Mouse (Mus musculus): ENCODE data around the gene Pde10a. TPM values are rescaled to one million over a fixed set of nuclear protein-coding genes. Genes with fewer than 3 reads are reported as not detected.

The Pde10a gene
- polyA plus RNA-seq, 1 experiment from 2014 or later: 3.5 TPM

GRCm38 (mm10) chr17:8504381-8504780 lies 20.8 kb upstream of the Pde10a start:
- Histone ChIP-seq H3K9me3 (no peaks in the 10 kb centered on the region), H3K4me3 (no peak overlapping the region), H3K27ac (no peak overlapping the region), H3K36me3 (no peaks in the 10 kb centered on the region), H3K4me1 (peaks cover 28% of the 10 kb centered on the region), H3K27me3 (ENCODE audit: insufficient read depth, poor library complexity, severe bottlenecking) (peaks cover 9% of the 10 kb centered on the region; the same call in 1 of the 2 replicates)
- DNase-seq (ENCODE audit: low spot score): no peak
- 77% methylated on average over 3 of the region's 3 CpGs for WGBS

DNA sequence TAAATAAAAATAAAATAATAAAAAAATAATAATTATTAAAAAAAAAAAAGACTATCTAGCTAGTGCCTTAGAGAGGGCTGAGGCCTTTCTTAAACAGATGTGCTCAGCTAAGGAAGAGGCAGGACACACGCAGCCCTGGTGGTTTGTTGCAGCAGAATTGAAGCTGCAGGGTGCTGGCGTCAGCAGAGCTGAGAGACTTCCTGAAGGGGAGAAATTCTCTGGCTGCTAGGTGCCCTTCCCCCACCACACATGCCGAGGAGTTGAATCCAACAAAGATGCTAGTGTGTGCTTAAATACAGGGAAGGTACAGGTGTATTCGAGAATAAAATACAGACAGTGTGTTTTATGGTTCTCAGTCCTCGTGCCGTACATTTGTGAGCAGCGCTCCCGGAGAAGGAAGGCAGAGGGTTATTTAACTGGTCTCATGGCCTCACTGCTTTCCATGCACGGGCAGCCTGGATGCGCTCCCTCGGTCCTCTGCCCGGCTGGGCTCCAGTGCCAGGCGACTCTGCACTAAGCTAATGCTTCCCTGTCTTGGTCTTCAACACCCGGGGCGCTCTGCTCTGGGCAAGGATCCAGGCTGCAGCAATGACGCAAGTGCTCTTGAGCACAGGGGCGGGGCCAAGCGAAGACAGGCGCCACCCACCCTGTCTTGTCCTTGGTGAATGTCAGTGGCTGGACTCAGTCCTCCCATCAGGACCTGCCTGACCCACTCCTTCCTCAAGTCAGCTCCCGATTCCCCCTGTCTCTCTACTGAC lies 19.3 kb upstream of the Pde10a start:
- H3K4me1 ChIP-seq: peaks cover 28% of the 10 kb centered on the region
- H3K9me3 ChIP-seq: no peaks in the 10 kb centered on the region
- H3K27ac ChIP-seq: peak overlapping the region; percentile 80; the same call in 1 of the 2 replicates
- DNase-seq (ENCODE audit: low spot score): peak; percentile 92
- H3K36me3 ChIP-seq: no peaks in the 10 kb centered on the region
- WGBS: 1% methylated on average over 20 of the region's 20 CpGs
- peaks cover 9% of the 10 kb centered on the region; the same call in 1 of the 2 replicates for H3K27me3 ChIP-seq (ENCODE audit: insufficient read depth, poor library complexity, severe bottlenecking)
- peak overlapping the region; percentile 55 for H3K4me3 ChIP-seq

- 61% methylated on average over 6 of the region's 6 CpGs for WGBS
- Histone ChIP-seq H3K27me3 (ENCODE audit: insufficient read depth, poor library complexity, severe bottlenecking) (0 out of 2 replicates have a peak, but pooled peaks cover 4% of the 10 kb centered on the region), H3K4me3 (no peak overlapping the region), H3K27ac (no peak overlapping the region), H3K4me1 (peaks cover 28% of the 10 kb centered on the region), H3K36me3 (no peaks in the 10 kb centered on the region), H3K9me3 (no peaks in the 10 kb centered on the region)
- no peak for DNase-seq (ENCODE audit: low spot score)
Observed at GRCm38 (mm10) chr17:8506726-8507125, 18.4 kb upstream of the Pde10a start.

DNA sequence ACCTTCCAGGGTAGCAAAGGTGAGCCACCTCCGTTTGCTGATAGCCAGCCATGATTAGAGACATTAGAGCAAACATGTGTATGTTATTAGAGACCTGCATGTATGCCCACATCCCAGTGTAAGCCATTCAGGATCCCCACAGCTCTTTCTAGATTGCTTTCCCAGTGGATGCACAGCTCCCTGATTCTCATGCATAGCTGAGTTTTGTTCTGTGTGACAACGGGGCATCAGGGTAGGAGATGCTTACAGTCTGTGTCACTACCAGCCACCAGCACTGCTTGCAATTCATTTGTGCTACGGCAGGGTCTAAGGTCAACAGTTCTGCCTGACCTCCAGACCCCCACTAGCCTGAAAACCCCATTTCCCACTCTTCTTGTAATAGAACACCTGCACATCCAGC lies 17.5 kb upstream of the Pde10a start:
- H3K27ac ChIP-seq: peak overlapping the region; percentile 89; the same call in 1 of the 2 replicates
- WGBS: 14% methylated on average over 3 of the region's 3 CpGs
- no peak for DNase-seq (ENCODE audit: low spot score)
- no peaks in the 10 kb centered on the region for H3K36me3 ChIP-seq
- H3K4me3 ChIP-seq: peak overlapping the region; percentile 50
- H3K27me3 ChIP-seq (ENCODE audit: insufficient read depth, poor library complexity, severe bottlenecking): 0 out of 2 replicates have a peak, but pooled peaks cover 4% of the 10 kb centered on the region
- no peaks in the 10 kb centered on the region for H3K9me3 ChIP-seq
- H3K4me1 ChIP-seq: peaks cover 28% of the 10 kb centered on the region

DNA sequence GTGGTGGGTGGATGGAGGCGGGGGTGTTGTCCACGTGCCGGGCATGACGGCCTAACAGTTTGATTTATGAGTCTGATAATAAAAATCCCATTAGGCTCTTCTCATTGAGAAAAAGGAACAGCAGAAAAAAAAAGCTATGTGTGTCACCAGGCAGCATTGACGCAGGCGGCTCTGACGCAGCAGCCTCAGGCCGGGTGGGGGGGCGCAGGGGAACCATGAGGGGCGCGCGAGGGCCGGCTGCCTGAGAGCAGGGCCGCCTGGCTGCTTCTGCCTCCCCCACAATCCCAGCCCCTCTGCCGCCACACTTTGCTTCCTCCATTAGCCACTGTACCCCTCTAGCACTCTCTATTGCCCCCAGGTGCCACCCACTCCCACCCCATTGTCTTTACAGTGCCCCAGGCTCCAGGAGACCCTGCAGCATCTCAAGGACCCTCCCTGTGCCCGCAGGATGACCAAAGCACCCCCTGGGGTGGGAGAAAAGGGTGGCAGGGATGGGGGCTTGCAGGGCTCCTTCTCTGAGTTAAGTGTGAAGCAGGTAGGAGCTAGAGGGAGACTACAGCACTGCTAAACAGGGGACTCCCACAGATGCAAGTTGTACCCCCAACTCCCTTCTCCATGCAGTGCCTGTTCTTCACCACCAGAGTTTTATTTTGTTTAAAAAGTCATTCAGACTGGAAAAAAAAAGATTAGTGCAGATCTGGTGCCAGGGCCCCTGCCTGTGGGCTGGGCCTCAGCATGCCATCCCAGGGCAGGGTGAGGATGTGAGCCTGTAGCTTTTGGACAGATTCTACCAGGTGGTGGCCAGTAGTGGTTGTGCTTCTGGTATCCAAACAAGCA lies 16.6 kb upstream of the Pde10a start:
- Histone ChIP-seq H3K9me3 (no peaks in the 10 kb centered on the region), H3K4me1 (peaks cover 28% of the 10 kb centered on the region), H3K36me3 (no peaks in the 10 kb centered on the region), H3K27ac (peak overlapping the region; percentile 89), H3K4me3 (peak overlapping the region; percentile 50), H3K27me3 (ENCODE audit: insufficient read depth, poor library complexity, severe bottlenecking) (peaks cover 12% of the 10 kb centered on the region; the same call in 1 of the 2 replicates)
- WGBS: 2% methylated on average over 16 of the region's 16 CpGs
- peak; percentile 81 for DNase-seq (ENCODE audit: low spot score)

- WGBS: 79% methylated on average over 6 of the region's 6 CpGs
- H3K27ac ChIP-seq: no peak overlapping the region
- no peaks in the 10 kb centered on the region for H3K4me1 ChIP-seq
Observed at GRCm38 (mm10) chr17:8516006-8516405, 9.2 kb upstream of the Pde10a start.

GRCm38 (mm10) chr17:8523986-8524385 lies 1.2 kb upstream of the Pde10a start:
- H3K4me1 ChIP-seq: peaks cover 25% of the 10 kb centered on the region
- H3K9me3 ChIP-seq: no peaks in the 10 kb centered on the region
- H3K27me3 ChIP-seq (ENCODE audit: insufficient read depth, poor library complexity, severe bottlenecking): peaks cover 91% of the 10 kb centered on the region
- peak overlapping the region; percentile 81 for H3K27ac ChIP-seq
- no peak for DNase-seq (ENCODE audit: low spot score)
- WGBS: 31% methylated on average over 3 of the region's 3 CpGs
- H3K4me3 ChIP-seq: peak overlapping the region; percentile 65
- H3K36me3 ChIP-seq: no peaks in the 10 kb centered on the region

More at GRCm38 (mm10) chr17:8516006-8516405, 9.2 kb upstream of the Pde10a start:
- Histone ChIP-seq H3K9me3 (no peaks in the 10 kb centered on the region), H3K36me3 (no peaks in the 10 kb centered on the region), H3K27me3 (ENCODE audit: insufficient read depth, poor library complexity, severe bottlenecking) (peaks cover 41% of the 10 kb centered on the region), H3K4me3 (no peak overlapping the region)
- DNase-seq (ENCODE audit: low spot score): no peak

DNA sequence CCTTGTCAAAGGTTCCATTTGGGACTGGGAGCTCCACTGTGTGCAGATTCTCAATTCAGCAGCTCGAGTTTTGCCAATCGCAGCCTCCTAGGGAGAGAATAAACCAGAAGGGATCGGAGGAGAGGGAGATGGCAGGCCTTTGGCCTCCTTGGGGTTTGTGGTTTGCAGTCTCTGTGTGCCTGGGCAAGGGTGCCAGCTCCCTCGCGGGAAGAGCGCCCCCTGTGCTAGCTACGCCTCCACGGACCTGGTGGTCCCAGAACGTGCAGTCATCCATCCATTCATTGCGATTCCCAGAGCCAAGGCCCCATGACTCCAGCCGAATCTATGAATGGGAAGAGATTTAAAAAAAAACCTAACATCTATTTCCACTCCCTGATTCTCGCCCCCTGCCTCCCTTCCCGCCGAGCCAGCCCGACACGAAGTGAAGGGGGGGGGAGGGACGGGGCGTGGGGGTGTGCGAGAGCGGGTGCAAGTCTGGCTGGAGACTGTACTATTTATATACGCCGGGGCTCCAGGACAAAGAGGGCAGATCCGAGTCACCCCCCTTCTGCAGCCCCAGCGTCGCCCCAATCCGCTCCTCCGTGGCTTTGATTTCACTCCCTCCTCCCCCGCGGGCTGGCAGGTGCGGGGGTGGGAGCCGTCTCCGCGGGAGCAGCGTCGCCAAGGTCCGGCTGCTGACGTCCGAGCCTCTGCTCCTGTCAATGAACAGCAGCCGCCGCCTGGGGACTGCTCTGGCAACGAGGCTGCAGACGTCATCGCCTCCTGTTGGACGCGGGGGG lies 596 bp upstream of the Pde10a start:
- Histone ChIP-seq H3K4me1 (peaks cover 25% of the 10 kb centered on the region), H3K27ac (peak overlapping the region; percentile 81), H3K9me3 (no peaks in the 10 kb centered on the region), H3K4me3 (peak overlapping the region; percentile 65), H3K27me3 (ENCODE audit: insufficient read depth, poor library complexity, severe bottlenecking) (peaks cover 87% of the 10 kb centered on the region), H3K36me3 (no peaks in the 10 kb centered on the region)
- 2% methylated on average over 42 of the region's 45 CpGs for WGBS
- DNase-seq (ENCODE audit: low spot score): peak; percentile 91

- no peak for DNase-seq (ENCODE audit: low spot score)
- Histone ChIP-seq H3K4me1 (peaks cover 25% of the 10 kb centered on the region), H3K36me3 (no peaks in the 10 kb centered on the region), H3K4me3 (peak overlapping the region; percentile 65), H3K27ac (no peak overlapping the region), H3K9me3 (no peaks in the 10 kb centered on the region), H3K27me3 (ENCODE audit: insufficient read depth, poor library complexity, severe bottlenecking) (peaks cover 75% of the 10 kb centered on the region)
- WGBS: 7% methylated on average over 21 of the region's 21 CpGs
Observed at GRCm38 (mm10) chr17:8525971-8526740, 984 bp downstream of the Pde10a start.

GRCm38 (mm10) chr17:8526815-8527261 lies 1.7 kb downstream of the Pde10a start:
- peaks cover 69% of the 10 kb centered on the region for H3K27me3 ChIP-seq (ENCODE audit: insufficient read depth, poor library complexity, severe bottlenecking)
- no peak overlapping the region for H3K27ac ChIP-seq
- H3K4me1 ChIP-seq: peaks cover 25% of the 10 kb centered on the region
- H3K4me3 ChIP-seq: no peak overlapping the region
- no peak for DNase-seq (ENCODE audit: low spot score)
- H3K9me3 ChIP-seq: no peaks in the 10 kb centered on the region
- 15% methylated on average over 9 of the region's 9 CpGs for WGBS
- H3K36me3 ChIP-seq: no peaks in the 10 kb centered on the region

DNA sequence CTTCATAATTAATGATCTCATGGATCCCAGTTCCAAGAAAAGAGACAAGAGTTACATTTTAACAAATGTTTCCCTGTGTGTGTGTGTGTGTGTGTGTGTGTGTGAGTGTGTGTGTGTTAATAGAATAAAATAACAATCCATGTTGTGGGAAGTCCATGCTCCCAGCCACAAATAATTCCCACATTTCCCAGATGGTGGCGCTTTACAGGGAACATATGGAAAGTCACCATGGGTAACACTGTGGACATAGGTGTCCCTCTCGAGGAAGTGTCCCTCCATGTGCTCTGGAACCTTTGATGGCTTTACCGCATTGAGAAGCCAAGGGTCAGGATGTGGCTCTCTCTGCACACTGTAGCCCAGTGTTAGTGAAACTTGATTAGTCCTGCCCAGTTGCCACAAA lies 3.5 kb downstream of the Pde10a start:
- no peak for DNase-seq (ENCODE audit: low spot score)
- peaks cover 22% of the 10 kb centered on the region for H3K4me1 ChIP-seq
- H3K27me3 ChIP-seq (ENCODE audit: insufficient read depth, poor library complexity, severe bottlenecking): peaks cover 51% of the 10 kb centered on the region
- no peaks in the 10 kb centered on the region for H3K36me3 ChIP-seq
- H3K9me3 ChIP-seq: no peaks in the 10 kb centered on the region
- 82% methylated on average over 3 of the region's 3 CpGs for WGBS
- no peak overlapping the region for H3K4me3 ChIP-seq
- H3K27ac ChIP-seq: no peak overlapping the region

- DNase-seq (ENCODE audit: low spot score): no peak
- peaks cover 12% of the 10 kb centered on the region for H3K27me3 ChIP-seq (ENCODE audit: insufficient read depth, poor library complexity, severe bottlenecking)
- no peaks in the 10 kb centered on the region for H3K4me1 ChIP-seq
- H3K27ac ChIP-seq: no peak overlapping the region
- WGBS: 64% methylated on average over 4 of the region's 4 CpGs
- no peak overlapping the region for H3K4me3 ChIP-seq
- H3K9me3 ChIP-seq: no peaks in the 10 kb centered on the region
- no peaks in the 10 kb centered on the region for H3K36me3 ChIP-seq
Observed at GRCm38 (mm10) chr17:8532609-8533008, 7.4 kb downstream of the Pde10a start.
